Mouse (Mus musculus) ES-E14 (cell line): ENCODE measurements around the gene Gm32802.

ENCODE experiments used
- HCFC1 ChIP-seq: IDR thresholded peaks from 2 replicates; pipeline ENCODE4 v1.6.1; 2012; ENCODE audit warnings: low read length, inconsistent platforms, borderline replicate concordance; ENCODE audit not compliant: insufficient read depth
- ZC3H11A ChIP-seq: IDR thresholded peaks from 2 replicates; pipeline ENCODE4 v1.6.1; 2012; ENCODE audit warnings: low read depth, mild to moderate bottlenecking, inconsistent platforms, low read length, borderline replicate concordance

DNA sequence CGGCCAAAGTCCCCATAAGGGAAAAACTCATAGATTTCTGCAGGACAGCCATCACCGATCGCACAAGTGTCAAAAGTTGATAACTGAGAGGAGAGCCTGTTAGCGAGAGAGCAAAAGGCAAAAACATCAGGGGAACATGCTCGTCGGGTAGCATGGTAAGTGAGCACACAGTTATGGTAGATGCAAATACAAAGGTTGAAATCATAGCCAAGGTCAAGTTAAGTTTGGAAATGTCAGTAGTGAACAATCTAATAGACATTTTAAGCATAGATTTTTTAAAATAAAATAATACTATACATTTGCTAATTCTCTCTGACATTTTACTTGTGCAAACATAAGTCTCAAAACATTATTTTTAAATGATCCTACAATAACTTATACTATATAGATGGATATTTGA lies 36.5 kb downstream of the Gm32802 start, which contains the start of gene Iltifb:
- no peak for TF ChIP-seq ZC3H11A
- no peak for TF ChIP-seq HCFC1
